Mouse (Mus musculus): Measurements from ENCODE around the gene Rps6ka3. TPM values are rescaled to one million over a fixed set of nuclear protein-coding genes. Genes with fewer than 3 reads are reported as not detected.
A peak's percentile ranks its signal among the peaks of the same experiment; 100 is the strongest.

The Rps6ka3 gene
- total and polyA plus RNA-seq, 3 experiments: 5.0 to 52.7 (median 15.5) TPM

GRCm38 (mm10) chrX:159210892-159211583 lies 931 bp downstream of the Rps6ka3 start:
- TF ChIP-seq POLR2AphosphoS5 (IDR thresholded peaks at IDR 0.05; ENCODE audit: insufficient replicate concordance, low read depth, low read length) (no peak), GATA2 (IDR thresholded peaks at IDR 0.05; ENCODE audit: borderline replicate concordance, low read depth, low read length) (no peak), TAL1 (conservative IDR thresholded peaks at IDR 0.05; ENCODE audit: low read depth, low read length) (no peak), CTCF (IDR thresholded peaks at IDR 0.05; ENCODE audit: low read depth, low read length) (no peak), GATA1 (IDR thresholded peaks at IDR 0.05; ENCODE audit: borderline replicate concordance, low read length) (no peak)
- H3K9me3 ChIP-seq (replicated peaks): no peaks in the 10 kb centered on the region
- no peaks in the 10 kb centered on the region; the same call in 1 of the 2 replicates for H3K27me3 ChIP-seq (ENCODE audit: insufficient read depth, low read length)
- H3K4me3 ChIP-seq (ENCODE audit: low read depth, low read length): no peak overlapping the region
- no peaks in the 10 kb centered on the region for H3K36me3 ChIP-seq (replicated peaks)
- DNase-seq (ENCODE audit: low spot score) (no peak), ATAC-seq (ENCODE audit: extremely low read depth, insufficient number of reproducible peaks, low FRiP score, poor library complexity, severe bottlenecking) (no peak)
- no peaks in the 10 kb centered on the region for H3K4me1 ChIP-seq (ENCODE audit: insufficient read depth, low read depth, low read length)

- Histone ChIP-seq H3K4me1 (ENCODE audit: insufficient read depth, low read depth, low read length) (no peaks in the 10 kb centered on the region), H3K4me3 (ENCODE audit: low read depth, low read length) (no peak overlapping the region), H3K9me3 (replicated peaks) (no peaks in the 10 kb centered on the region), H3K27me3 (ENCODE audit: insufficient read depth, low read length) (no peaks in the 10 kb centered on the region; the same call in 1 of the 2 replicates), H3K36me3 (replicated peaks) (no peaks in the 10 kb centered on the region)
- DNase-seq (ENCODE audit: low spot score) (no peak), ATAC-seq (ENCODE audit: extremely low read depth, insufficient number of reproducible peaks, low FRiP score, poor library complexity, severe bottlenecking) (no peak)
- TF ChIP-seq TAL1 (conservative IDR thresholded peaks at IDR 0.05; ENCODE audit: low read depth, low read length): no peak
- no peak for TF ChIP-seq POLR2AphosphoS5 (IDR thresholded peaks at IDR 0.05; ENCODE audit: insufficient replicate concordance, low read depth, low read length)
- TF ChIP-seq GATA2 (IDR thresholded peaks at IDR 0.05; ENCODE audit: borderline replicate concordance, low read depth, low read length): no peak
- TF ChIP-seq GATA1 (IDR thresholded peaks at IDR 0.05; ENCODE audit: borderline replicate concordance, low read length): no peak
- TF ChIP-seq CTCF (IDR thresholded peaks at IDR 0.05; ENCODE audit: low read depth, low read length): no peak
These were observed 5.1 kb downstream of the Rps6ka3 start for GRCm38 (mm10) chrX:159215253-159215652.

GRCm38 (mm10) chrX:159222474-159222873 lies 12.4 kb downstream of the Rps6ka3 start:
- no peaks in the 10 kb centered on the region for H3K27me3 ChIP-seq (ENCODE audit: insufficient read depth, low read length)
- no peaks in the 10 kb centered on the region for H3K36me3 ChIP-seq (replicated peaks)
- no peaks in the 10 kb centered on the region for H3K4me1 ChIP-seq (ENCODE audit: insufficient read depth, low read depth, low read length)
- TF ChIP-seq TAL1 (conservative IDR thresholded peaks at IDR 0.05; ENCODE audit: low read depth, low read length): no peak
- TF ChIP-seq GATA2 (IDR thresholded peaks at IDR 0.05; ENCODE audit: borderline replicate concordance, low read depth, low read length): no peak
- no peak for TF ChIP-seq GATA1 (IDR thresholded peaks at IDR 0.05; ENCODE audit: borderline replicate concordance, low read length)
- TF ChIP-seq POLR2AphosphoS5 (IDR thresholded peaks at IDR 0.05; ENCODE audit: insufficient replicate concordance, low read depth, low read length): no peak
- TF ChIP-seq CTCF (IDR thresholded peaks at IDR 0.05; ENCODE audit: low read depth, low read length): no peak
- H3K9me3 ChIP-seq (replicated peaks): no peaks in the 10 kb centered on the region
- DNase-seq (ENCODE audit: low spot score) (no peak), ATAC-seq (ENCODE audit: extremely low read depth, insufficient number of reproducible peaks, low FRiP score, poor library complexity, severe bottlenecking) (no peak)
- no peak overlapping the region for H3K4me3 ChIP-seq (ENCODE audit: low read depth, low read length)

GRCm38 (mm10) chrX:159237275-159237674 lies 27.2 kb downstream of the Rps6ka3 start:
- DNase-seq (ENCODE audit: low spot score): no peak
- Histone ChIP-seq H3K4me1 (ENCODE audit: insufficient read depth, low read depth, low read length) (no peaks in the 10 kb centered on the region), H3K4me3 (ENCODE audit: low read depth, low read length) (no peak overlapping the region), H3K9me3 (replicated peaks) (no peaks in the 10 kb centered on the region), H3K27me3 (ENCODE audit: insufficient read depth, low read length) (no peaks in the 10 kb centered on the region), H3K36me3 (replicated peaks) (no peaks in the 10 kb centered on the region)
- TF ChIP-seq GATA2 (IDR thresholded peaks at IDR 0.05; ENCODE audit: borderline replicate concordance, low read depth, low read length): no peak
- TF ChIP-seq POLR2AphosphoS5 (IDR thresholded peaks at IDR 0.05; ENCODE audit: insufficient replicate concordance, low read depth, low read length): no peak
- TF ChIP-seq GATA1 (IDR thresholded peaks at IDR 0.05; ENCODE audit: borderline replicate concordance, low read length): no peak
- TF ChIP-seq CTCF (IDR thresholded peaks at IDR 0.05; ENCODE audit: low read depth, low read length): no peak
- TF ChIP-seq TAL1 (conservative IDR thresholded peaks at IDR 0.05; ENCODE audit: low read depth, low read length): no peak
- no peak for ATAC-seq (ENCODE audit: extremely low read depth, insufficient number of reproducible peaks, low FRiP score, poor library complexity, severe bottlenecking)

- peak overlapping the region; percentile 79 for H3K4me3 ChIP-seq (ENCODE audit: low read depth, low read length)
- TF ChIP-seq GATA1 (IDR thresholded peaks at IDR 0.05; ENCODE audit: borderline replicate concordance, low read length) (no peak), GATA2 (IDR thresholded peaks at IDR 0.05; ENCODE audit: borderline replicate concordance, low read depth, low read length) (no peak), POLR2AphosphoS5 (IDR thresholded peaks at IDR 0.05; ENCODE audit: insufficient replicate concordance, low read depth, low read length) (no peak), TAL1 (conservative IDR thresholded peaks at IDR 0.05; ENCODE audit: low read depth, low read length) (no peak), CTCF (IDR thresholded peaks at IDR 0.05; ENCODE audit: low read depth, low read length) (no peak)
- H3K36me3 ChIP-seq (replicated peaks): no peaks in the 10 kb centered on the region
- no peaks in the 10 kb centered on the region for H3K9me3 ChIP-seq (replicated peaks)
- DNase-seq (ENCODE audit: low spot score): peak; percentile 55
- H3K4me1 ChIP-seq (ENCODE audit: insufficient read depth, low read depth, low read length): peaks cover 3% of the 10 kb centered on the region
- peak; percentile 55 for ATAC-seq (ENCODE audit: extremely low read depth, insufficient number of reproducible peaks, low FRiP score, poor library complexity, severe bottlenecking)
- H3K27me3 ChIP-seq (ENCODE audit: insufficient read depth, low read length): no peaks in the 10 kb centered on the region
These were observed 44.1 kb downstream of the Rps6ka3 start for GRCm38 (mm10) chrX:159254001-159254884.
